Mouse (Mus musculus) splenic B cell, adult 2 months (primary cell): ENCODE results near the gene Ubxn10.

Source experiments
- DNase-seq: peaks from one replicate; pipeline ENCODE4 v3.0.0-alpha.2; 2011; ENCODE audit warnings: low read depth, low spot score
- H3K27me3 ChIP-seq: 2 replicates; pipeline ENCODE4 v1.6.1; 2012; ENCODE audit warnings: mild to moderate bottlenecking, low read length, moderate library complexity, mixed read lengths; ENCODE audit not compliant: control insufficient read depth, poor library complexity, insufficient read depth, severe bottlenecking
- H3K36me3 ChIP-seq: 2 replicates; pipeline ENCODE4 v1.6.1; 2012; ENCODE audit warnings: mild to moderate bottlenecking, low read length, moderate library complexity, mixed read lengths; ENCODE audit not compliant: control insufficient read depth, poor library complexity, insufficient read depth, severe bottlenecking

Gene Ubxn10

GRCm38 (mm10) chr4:138752603-138753002, 15.6 kb upstream of the Ubxn10 start:
- no peak for DNase-seq
- no peaks in the 10 kb centered on the region for H3K36me3 ChIP-seq
- no peaks in the 10 kb centered on the region for H3K27me3 ChIP-seq

- peak; percentile 33 for DNase-seq
- Histone ChIP-seq H3K36me3 (no peaks in the 10 kb centered on the region), H3K27me3 (no peaks in the 10 kb centered on the region)
These were observed 11.6 kb upstream of the Ubxn10 start for GRCm38 (mm10) chr4:138748369-138749072.

- Histone ChIP-seq H3K27me3 (no peaks in the 10 kb centered on the region), H3K36me3 (no peaks in the 10 kb centered on the region)
- DNase-seq, result no peak
These were observed 10.9 kb upstream of the Ubxn10 start for GRCm38 (mm10) chr4:138747851-138748250.

- H3K36me3 ChIP-seq, result no peaks in the 10 kb centered on the region
- no peak for DNase-seq
- no peaks in the 10 kb centered on the region for H3K27me3 ChIP-seq
These were observed 9.9 kb upstream of the Ubxn10 start for GRCm38 (mm10) chr4:138746866-138747265.

- Histone ChIP-seq H3K36me3 (no peaks in the 10 kb centered on the region), H3K27me3 (no peaks in the 10 kb centered on the region)
- DNase-seq, result no peak
These were observed 8.9 kb upstream of the Ubxn10 start for GRCm38 (mm10) chr4:138745884-138746283.

- no peak for DNase-seq
- no peaks in the 10 kb centered on the region for H3K27me3 ChIP-seq
- no peaks in the 10 kb centered on the region for H3K36me3 ChIP-seq
These were observed 2.3 kb upstream of the Ubxn10 start for GRCm38 (mm10) chr4:138739136-138739851.

- H3K36me3 ChIP-seq, result no peaks in the 10 kb centered on the region
- no peak for DNase-seq
- H3K27me3 ChIP-seq, result no peaks in the 10 kb centered on the region
These were observed 2.1 kb downstream of the Ubxn10 start for GRCm38 (mm10) chr4:138734863-138735262.

- no peak for DNase-seq
- Histone ChIP-seq H3K27me3 (no peaks in the 10 kb centered on the region), H3K36me3 (no peaks in the 10 kb centered on the region)
These were observed 2.9 kb downstream of the Ubxn10 start for GRCm38 (mm10) chr4:138734105-138734504.

- Histone ChIP-seq H3K27me3 (no peaks in the 10 kb centered on the region), H3K36me3 (no peaks in the 10 kb centered on the region)
- no peak for DNase-seq
These were observed 7.8 kb downstream of the Ubxn10 start for GRCm38 (mm10) chr4:138729018-138729703.

GRCm38 (mm10) chr4:138725751-138726150, 11.2 kb downstream of the Ubxn10 start:
- DNase-seq, result no peak

GRCm38 (mm10) chr4:138725127-138725461, 11.9 kb downstream of the Ubxn10 start:
- Histone ChIP-seq H3K36me3 (no peaks in the 10 kb centered on the region), H3K27me3 (no peaks in the 10 kb centered on the region)
- DNase-seq, result peak; percentile 5

More at GRCm38 (mm10) chr4:138725751-138726150, 11.2 kb downstream of the Ubxn10 start:
- Histone ChIP-seq H3K36me3 (no peaks in the 10 kb centered on the region), H3K27me3 (no peaks in the 10 kb centered on the region)

- DNase-seq, result no peak
- no peaks in the 10 kb centered on the region for H3K27me3 ChIP-seq
- no peaks in the 10 kb centered on the region for H3K36me3 ChIP-seq
These were observed 12.4 kb downstream of the Ubxn10 start, which contains the start of gene Pla2g2c for GRCm38 (mm10) chr4:138724354-138725126. Gene Pla2g2c, plus strand, starts transcription at chr4:138724792.

GRCm38 (mm10) chr4:138723493-138724281, 13.3 kb downstream of the Ubxn10 start:
- no peak for DNase-seq
- H3K36me3 ChIP-seq, result no peaks in the 10 kb centered on the region
- no peaks in the 10 kb centered on the region for H3K27me3 ChIP-seq

- no peaks in the 10 kb centered on the region for H3K27me3 ChIP-seq
- no peak for DNase-seq
- no peaks in the 10 kb centered on the region for H3K36me3 ChIP-seq
These were observed 17.7 kb downstream of the Ubxn10 start for GRCm38 (mm10) chr4:138719264-138719596.
